Mouse (Mus musculus) forebrain, postnatal 0 days (tissue): ENCODE measurements at regions not wholly inside any gene's neighbourhood (a gene's known extent, or its start where the extent isn't known, plus 50 kb on each side); places are given as distances from the start of the nearest gene placed in this dataset.

Experiments used
- ATAC-seq: fragments of 200-750 bp; cut with Nextera tagmentation; 2 replicates; pipeline ENCODE4 v1.8.0; 2017; ENCODE audit warnings: mild to moderate bottlenecking, moderate library complexity
- DNase-seq: peaks from one replicate; pipeline ENCODE4 v3.0.0-alpha.2; 2015
- H3K27ac ChIP-seq: fragments of 300-500 bp; sonication (generic); 2 replicates; pipeline ENCODE4 v1.5.1; 2014; ENCODE audit warnings: low read depth, mild to moderate bottlenecking, antibody characterized with exemption, low read length, moderate library complexity, mixed read lengths
- H3K27me3 ChIP-seq: fragments of 300-500 bp; sonication (generic); 2 replicates; pipeline ENCODE4 v1.6.1; 2014; ENCODE audit warnings: mild to moderate bottlenecking, low read length, mixed read lengths; ENCODE audit not compliant: insufficient read depth
- H3K36me3 ChIP-seq: fragments of 300-500 bp; sonication (generic); 2 replicates; pipeline ENCODE4 v1.6.1; 2014; ENCODE audit warnings: mild to moderate bottlenecking, moderate library complexity; ENCODE audit not compliant: insufficient read depth
- H3K4me1 ChIP-seq: fragments of 300-500 bp; sonication (generic); 2 replicates; pipeline ENCODE4 v1.6.1; 2014; ENCODE audit warnings: antibody characterized with exemption; ENCODE audit not compliant: insufficient read depth
- H3K4me2 ChIP-seq: fragments of 300-500 bp; sonication (generic); 2 replicates; pipeline ENCODE4 v1.6.1; 2014; ENCODE audit warnings: low read depth, mild to moderate bottlenecking, moderate library complexity
- H3K4me3 ChIP-seq: fragments of 300-500 bp; sonication (generic); 2 replicates; pipeline ENCODE4 v1.5.1; 2014; ENCODE audit warnings: low read depth, low read length, mixed read lengths
- H3K9ac ChIP-seq: fragments of 300-500 bp; sonication (generic); 2 replicates; pipeline ENCODE4 v1.6.1; 2014; ENCODE audit warnings: mild to moderate bottlenecking
- H3K9me3 ChIP-seq: fragments of 300-500 bp; sonication (generic); 2 replicates; pipeline ENCODE4 v1.6.1; 2016; ENCODE audit warnings: low read length
- CTCF ChIP-seq: sonication (generic); IDR thresholded peaks from 2 replicates; pipeline ENCODE4 v1.5.1; 2016; ENCODE audit warnings: antibody characterized with exemption, control low read depth, low read depth
- WGBS: fragments of 180-500 bp; shearing (Covaris S2); extraction: QIAGEN DNeasy Blood & Tissue Kit; methylation state at CpG from one replicate; pipeline ENCODE4 v1.1.7; 2014; 5-methylcytosine and 5-hydroxymethylcytosine counted together

DNA sequence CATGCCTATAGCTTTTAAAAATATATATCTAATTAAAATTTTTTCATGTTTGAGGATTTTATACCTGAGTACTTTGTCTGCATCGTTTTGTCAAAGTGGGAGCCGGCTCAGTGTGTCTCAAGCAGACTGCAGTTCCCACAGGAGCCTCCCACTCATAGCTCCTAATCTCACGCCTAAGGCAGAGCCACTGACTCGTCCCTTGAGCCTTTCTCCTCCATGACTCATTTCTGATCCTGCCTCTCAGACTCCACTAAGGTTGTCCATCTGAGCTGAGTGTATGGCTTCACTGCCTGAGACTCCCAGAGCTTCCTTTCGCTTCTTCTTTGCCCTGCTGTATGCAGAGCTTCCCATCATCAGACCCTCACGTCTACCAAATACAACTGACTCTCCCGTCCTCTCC lies 98.8 kb downstream of the Efnb2 start:
- Histone ChIP-seq H3K27me3 (no peaks in the 10 kb centered on the region), H3K9ac (no peak overlapping the region), H3K9me3 (no peaks in the 10 kb centered on the region), H3K36me3 (no peaks in the 10 kb centered on the region), H3K4me3 (no peak overlapping the region), H3K27ac (no peak overlapping the region), H3K4me2 (no peak overlapping the region), H3K4me1 (no peaks in the 10 kb centered on the region)
- WGBS: 85% methylated on average over 7 of the region's 7 CpGs
- ATAC-seq (no peak), DNase-seq (no peak)
- no peak for TF ChIP-seq CTCF

DNA sequence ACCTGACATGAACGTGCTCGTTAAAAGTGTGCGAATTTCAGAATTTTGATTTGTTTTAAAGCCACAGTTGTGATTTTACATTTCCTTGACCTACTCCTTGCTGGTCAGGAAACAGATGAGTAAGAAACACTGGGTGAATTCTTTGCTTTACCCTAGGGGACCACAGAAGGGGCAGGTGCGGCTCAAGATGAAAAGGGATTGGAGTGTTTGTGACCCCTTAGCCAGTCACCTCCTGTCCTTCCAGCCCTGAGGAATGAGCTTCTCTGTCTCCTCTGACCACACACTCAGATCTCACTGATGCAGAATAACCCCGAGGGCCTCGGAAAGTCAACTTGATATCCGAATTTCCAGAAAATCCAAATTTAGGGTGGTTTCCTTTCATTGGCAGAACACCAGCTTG lies 103.0 kb downstream of the Efnb2 start:
- H3K4me1 ChIP-seq: no peaks in the 10 kb centered on the region
- no peaks in the 10 kb centered on the region for H3K9me3 ChIP-seq
- no peak overlapping the region for H3K27ac ChIP-seq
- no peak overlapping the region for H3K9ac ChIP-seq
- no peak overlapping the region for H3K4me2 ChIP-seq
- ATAC-seq (no peak), DNase-seq (no peak)
- H3K27me3 ChIP-seq: no peaks in the 10 kb centered on the region
- H3K36me3 ChIP-seq: no peaks in the 10 kb centered on the region
- TF ChIP-seq CTCF: no peak
- WGBS: 83% methylated on average over 7 of the region's 7 CpGs
- no peak overlapping the region for H3K4me3 ChIP-seq

DNA sequence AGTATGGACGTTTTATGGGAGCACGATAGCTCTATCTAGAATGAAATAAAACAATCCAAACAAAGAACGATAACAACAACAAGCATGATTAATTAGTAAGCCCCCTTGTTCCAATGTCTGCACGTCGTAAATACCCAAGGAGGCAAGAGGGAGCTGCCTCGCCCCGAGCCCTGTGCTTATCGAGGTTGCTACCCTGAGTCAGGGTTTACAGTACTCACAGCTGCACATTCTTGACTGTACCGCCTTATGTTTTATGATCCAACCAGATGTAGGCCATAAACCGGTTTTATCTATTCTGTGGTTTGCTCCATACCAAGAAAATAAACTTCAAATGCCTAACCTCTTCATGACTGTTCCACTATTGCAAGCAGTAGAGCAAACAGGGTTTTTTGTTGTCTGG lies 104.9 kb downstream of the Efnb2 start:
- H3K4me2 ChIP-seq: no peak overlapping the region
- no peak overlapping the region for H3K9ac ChIP-seq
- no peaks in the 10 kb centered on the region for H3K9me3 ChIP-seq
- WGBS: 88% methylated on average over 10 of the region's 10 CpGs
- no peaks in the 10 kb centered on the region for H3K4me1 ChIP-seq
- H3K36me3 ChIP-seq: no peaks in the 10 kb centered on the region
- DNase-seq (no peak), ATAC-seq (no peak)
- H3K4me3 ChIP-seq: no peak overlapping the region
- no peak for TF ChIP-seq CTCF
- H3K27me3 ChIP-seq: no peaks in the 10 kb centered on the region
- H3K27ac ChIP-seq: no peak overlapping the region

DNA sequence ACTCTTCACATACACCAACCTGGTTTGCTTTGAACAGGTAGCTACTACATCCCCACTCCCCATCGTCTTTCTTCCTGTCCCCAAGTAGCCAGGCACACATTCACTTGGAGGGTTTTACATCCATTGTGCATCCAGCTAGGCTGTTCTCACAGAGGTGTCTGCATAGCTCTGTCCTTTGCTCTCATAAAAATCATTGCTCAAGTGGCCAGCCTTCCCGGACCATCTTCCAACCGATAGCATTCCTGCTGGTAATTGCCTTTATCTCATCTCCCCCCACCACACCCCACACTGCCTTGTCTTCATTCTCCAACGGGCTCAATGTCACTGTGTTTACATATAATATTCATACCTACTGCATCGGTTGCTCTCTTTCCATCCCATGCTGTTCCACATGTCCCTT lies 106.4 kb downstream of the Efnb2 start:
- TF ChIP-seq CTCF: no peak
- Histone ChIP-seq H3K27ac (no peak overlapping the region), H3K36me3 (no peaks in the 10 kb centered on the region), H3K9ac (no peak overlapping the region), H3K4me3 (no peak overlapping the region), H3K9me3 (no peaks in the 10 kb centered on the region), H3K4me1 (no peaks in the 10 kb centered on the region), H3K4me2 (no peak overlapping the region), H3K27me3 (no peaks in the 10 kb centered on the region)
- ATAC-seq (no peak), DNase-seq (no peak)
- 93% methylated on average over 5 of the region's 5 CpGs for WGBS

DNA sequence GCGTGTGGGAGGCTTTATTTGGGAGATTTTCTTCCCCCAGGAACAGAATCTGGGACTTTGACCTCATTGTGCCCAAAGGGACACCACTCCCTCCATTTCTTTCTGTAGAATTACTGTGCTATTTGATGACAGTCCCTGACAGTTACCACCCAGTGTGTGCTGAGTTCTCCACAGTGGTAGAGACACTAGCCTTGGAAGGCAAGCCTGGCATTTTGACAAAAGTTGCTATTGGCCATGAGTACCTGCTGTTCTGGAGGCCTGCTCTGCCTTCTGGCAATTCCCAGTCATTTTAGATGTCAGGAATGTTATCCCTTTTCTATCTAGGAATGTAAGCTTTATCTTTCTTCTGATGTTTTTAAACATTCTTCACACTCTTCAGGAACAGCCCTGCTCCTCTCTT lies 108.3 kb downstream of the Efnb2 start:
- no peak overlapping the region for H3K4me3 ChIP-seq
- H3K9me3 ChIP-seq: no peaks in the 10 kb centered on the region
- no peak overlapping the region for H3K9ac ChIP-seq
- no peak overlapping the region for H3K27ac ChIP-seq
- H3K36me3 ChIP-seq: no peaks in the 10 kb centered on the region
- H3K27me3 ChIP-seq: no peaks in the 10 kb centered on the region
- DNase-seq (no peak), ATAC-seq (no peak)
- H3K4me2 ChIP-seq: no peak overlapping the region
- no peak for TF ChIP-seq CTCF
- 83% methylated on average over 1 of the region's 1 CpGs for WGBS
- H3K4me1 ChIP-seq: no peaks in the 10 kb centered on the region

DNA sequence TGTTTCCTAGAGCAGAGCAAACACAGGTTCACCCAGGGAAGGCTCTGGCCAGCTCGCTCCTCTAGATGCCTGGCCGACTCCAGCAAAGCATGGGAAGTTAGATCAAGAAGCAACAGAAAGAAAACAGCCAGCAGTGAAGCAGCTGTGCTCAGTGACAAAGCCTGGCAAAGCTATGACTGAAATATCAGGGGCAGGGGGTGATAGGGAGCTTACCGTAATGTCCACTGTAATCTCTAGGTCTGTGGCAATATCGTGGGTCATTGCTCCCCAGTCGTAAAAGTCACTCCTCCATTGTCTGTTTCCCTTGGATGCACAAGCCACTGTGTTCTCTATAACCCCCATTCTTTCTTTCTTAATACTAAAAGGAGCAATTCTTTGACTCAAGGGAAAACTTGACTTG lies 124.4 kb downstream of the Efnb2 start:
- no peaks in the 10 kb centered on the region for H3K27me3 ChIP-seq
- no peaks in the 10 kb centered on the region for H3K36me3 ChIP-seq
- H3K4me3 ChIP-seq: no peak overlapping the region
- no peak overlapping the region for H3K9ac ChIP-seq
- H3K27ac ChIP-seq: no peak overlapping the region
- DNase-seq (no peak), ATAC-seq (no peak)
- H3K4me1 ChIP-seq: no peaks in the 10 kb centered on the region
- H3K4me2 ChIP-seq: no peak overlapping the region
- WGBS: 73% methylated on average over 5 of the region's 5 CpGs
- TF ChIP-seq CTCF: no peak
- H3K9me3 ChIP-seq: no peaks in the 10 kb centered on the region

DNA sequence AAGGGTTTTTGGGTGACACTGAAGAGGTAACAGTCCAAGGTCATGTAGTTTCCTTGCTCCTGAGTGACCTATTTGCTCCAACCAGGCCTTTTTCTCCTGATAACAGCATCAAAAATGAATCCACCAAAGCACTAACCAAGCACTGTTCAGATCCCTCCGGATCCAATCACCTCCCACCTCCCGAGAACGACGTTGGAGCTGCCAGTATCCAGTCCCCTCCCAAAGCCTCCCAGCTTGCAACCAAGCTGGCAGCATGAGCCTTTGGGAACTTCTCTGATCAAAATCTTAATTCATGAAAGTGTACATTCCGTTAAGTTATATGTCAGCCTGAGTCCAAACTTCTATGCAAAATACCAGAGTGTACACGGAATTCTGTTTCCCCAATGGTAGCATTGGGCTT lies 126.3 kb downstream of the Efnb2 start:
- Histone ChIP-seq H3K4me1 (no peaks in the 10 kb centered on the region), H3K36me3 (no peaks in the 10 kb centered on the region), H3K27ac (no peak overlapping the region), H3K9ac (no peak overlapping the region), H3K4me3 (no peak overlapping the region), H3K9me3 (no peaks in the 10 kb centered on the region), H3K4me2 (no peak overlapping the region), H3K27me3 (no peaks in the 10 kb centered on the region)
- peak; percentile 77 for ATAC-seq
- no peak for TF ChIP-seq CTCF
- 32% methylated on average over 6 of the region's 6 CpGs for WGBS
- DNase-seq: peak; percentile 30

DNA sequence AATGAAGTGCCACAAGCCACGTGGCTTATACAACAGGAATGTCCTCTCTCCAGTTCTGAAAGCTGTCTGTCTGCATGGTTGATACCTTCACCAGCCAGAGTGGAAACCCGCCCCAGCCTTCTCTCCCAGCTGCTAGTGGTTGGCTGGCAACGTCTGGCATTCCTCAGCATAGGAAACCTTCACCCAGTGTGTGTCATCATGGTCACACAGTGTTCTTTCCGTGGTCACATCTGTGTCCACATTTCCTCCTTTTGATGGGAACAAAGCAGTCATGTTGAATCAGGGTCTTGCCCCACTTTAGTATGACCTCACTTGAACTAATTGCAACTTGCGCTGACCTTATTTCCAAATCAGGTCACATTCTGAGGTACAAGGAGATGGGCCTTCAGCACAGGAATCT lies 128.1 kb downstream of the Efnb2 start:
- Histone ChIP-seq H3K4me1 (no peaks in the 10 kb centered on the region), H3K27me3 (no peaks in the 10 kb centered on the region), H3K27ac (no peak overlapping the region), H3K4me2 (no peak overlapping the region), H3K9ac (no peak overlapping the region), H3K36me3 (no peaks in the 10 kb centered on the region), H3K4me3 (no peak overlapping the region), H3K9me3 (no peaks in the 10 kb centered on the region)
- no peak for TF ChIP-seq CTCF
- DNase-seq (no peak), ATAC-seq (no peak)
- WGBS: 83% methylated on average over 5 of the region's 5 CpGs
